Mouse (Mus musculus) liver, embryonic 14.5 days (tissue): ENCODE data around the gene Topbp1.

Experiments
- CTCF ChIP-seq: IDR thresholded peaks from 2 replicates; pipeline ENCODE4 v1.5.1; 2016; ENCODE audit warnings: antibody characterized with exemption, low read depth, control low read depth
- EP300 ChIP-seq: IDR thresholded peaks from 2 replicates; pipeline ENCODE4 v1.6.1; 2016; ENCODE audit warnings: antibody characterized with exemption, low read depth

GRCm38 (mm10) chr9:103326449-103326848, 21.4 kb downstream of the Topbp1 start:
- no peak for TF ChIP-seq CTCF
- TF ChIP-seq EP300 = peak; percentile 85
